18 mouse cellular contexts compared by ENCODE assay signal in the genomic region with DNA sequence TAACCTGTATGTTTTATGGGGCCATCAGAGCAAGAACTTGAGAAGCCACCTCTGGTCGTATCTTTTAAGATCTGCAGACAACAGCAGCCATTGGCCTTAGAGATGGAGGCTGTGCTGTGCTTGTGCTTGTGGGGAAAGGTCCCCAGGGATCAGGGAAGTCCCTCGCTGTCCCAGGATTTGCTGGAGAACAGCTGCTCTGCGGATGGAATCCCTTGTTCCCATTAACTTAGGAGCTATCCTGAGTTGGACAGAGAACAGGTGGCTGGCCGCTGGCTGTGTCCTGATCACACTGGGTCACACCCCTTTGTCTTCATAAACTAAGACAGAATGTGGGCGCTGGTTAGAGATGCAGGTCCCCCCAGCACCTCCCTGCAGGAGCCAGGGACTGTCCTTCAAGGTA.
A peak's percentile ranks its signal among the peaks of the same experiment; 100 is the strongest.
DNase-seq lines count a peak whose midpoint lies in the region; ATAC-seq lines count a peak whose summit lies in the region.
"Had no signal": no experiment of that assay in that cellular context is flagged by ENCODE, and none has a peak within 500 bp of the region (broad histone marks: within the 10 kb centered on the region; RNA-seq: fewer than 3 reads in every experiment).

No protein-coding gene starts in this region.

- no peak overlapping the region for H3K4me3 ChIP-seq in embryonic facial prominence, embryonic 14.5 days (ENCODE audit: low read depth, low read length)
- no peak overlapping the region for H3K4me3 ChIP-seq in embryonic facial prominence, embryonic 10.5 days
- no peak overlapping the region for H3K4me3 ChIP-seq in macrophage (ENCODE audit: inconsistent target)
- no peak overlapping the region for H3K4me3 ChIP-seq in heart, embryonic 11.5 days (ENCODE audit: low read depth, low read length)
- H3K4me3 ChIP-seq: embryonic facial prominence, embryonic 13.5 days; forebrain, embryonic 13.5 days; forebrain, embryonic 15.5 days had no signal

- no peak overlapping the region for H3K27ac ChIP-seq in embryonic facial prominence, embryonic 14.5 days (replicated peaks; ENCODE audit: low read depth, low read length)
- H3K27ac ChIP-seq in embryonic facial prominence, embryonic 10.5 days (replicated peaks): no peak overlapping the region
- peak overlapping the region; percentile 77 for H3K27ac ChIP-seq in macrophage
- H3K27ac ChIP-seq in heart, embryonic 11.5 days (ENCODE audit: low read depth, low read length): no peak overlapping the region
- H3K27ac ChIP-seq: embryonic facial prominence, embryonic 13.5 days; forebrain, embryonic 13.5 days; forebrain, embryonic 15.5 days had no signal

- DNase-seq in embryonic facial prominence, embryonic 14.5 days (ENCODE audit: low spot score): peak; percentile 55
- no peak for DNase-seq in embryonic facial prominence, embryonic 10.5 days (ENCODE audit: low spot score)
- no peak for DNase-seq in neural tube, embryonic 10.5 days (ENCODE audit: extremely low spot score, low spot score)
- DNase-seq: adrenal gland, adult 2 months; adrenal gland, postnatal 10 days; adrenal gland, postnatal 25 days; B cell, adult 2 months; cerebellum, adult 11-12 months; cerebellum, adult 2 months; cerebellum, adult 9-10 months; cerebellum, postnatal 10 days; cerebellum, postnatal 25 days; forebrain, postnatal 0 days had no signal

- 82% methylated on average over 5 of the region's 5 CpGs for WGBS in embryonic facial prominence, embryonic 14.5 days
- 80% methylated on average over 5 of the region's 5 CpGs for WGBS in embryonic facial prominence, embryonic 10.5 days
- 93% methylated on average over 5 of the region's 5 CpGs for WGBS in macrophage (ENCODE audit: missing documents)
- WGBS in heart, embryonic 11.5 days (ENCODE audit: insufficient replicate concordance): 72% methylated on average over 5 of the region's 5 CpGs

- H3K79me2 ChIP-seq in macrophage (ENCODE audit: inconsistent target): no peaks in the 10 kb centered on the region

- no peak overlapping the region for H3K9ac ChIP-seq in embryonic facial prominence, embryonic 14.5 days (ENCODE audit: low read depth, low read length)
- no peak overlapping the region for H3K9ac ChIP-seq in heart, embryonic 11.5 days (ENCODE audit: low read depth, low read length)
- H3K9ac ChIP-seq: embryonic facial prominence, embryonic 13.5 days; forebrain, embryonic 13.5 days; forebrain, embryonic 15.5 days; forebrain, postnatal 0 days had no signal

- no peaks in the 10 kb centered on the region for H3K36me3 ChIP-seq in embryonic facial prominence, embryonic 14.5 days (ENCODE audit: control insufficient read depth, insufficient read depth, low read length)
- no peaks in the 10 kb centered on the region for H3K36me3 ChIP-seq in embryonic facial prominence, embryonic 10.5 days (replicated peaks)
- no peaks in the 10 kb centered on the region for H3K36me3 ChIP-seq in macrophage (ENCODE audit: inconsistent target)
- H3K36me3 ChIP-seq in heart, embryonic 11.5 days (ENCODE audit: control insufficient read depth, insufficient read depth, low read length): no peaks in the 10 kb centered on the region
- H3K36me3 ChIP-seq: embryonic facial prominence, embryonic 13.5 days; forebrain, embryonic 15.5 days had no signal

- H3K4me2 ChIP-seq in embryonic facial prominence, embryonic 14.5 days (ENCODE audit: low read depth, low read length): no peak overlapping the region
- H3K4me2 ChIP-seq in heart, embryonic 11.5 days: no peak overlapping the region
- H3K4me2 ChIP-seq: embryonic facial prominence, embryonic 13.5 days; forebrain, embryonic 13.5 days; forebrain, embryonic 15.5 days had no signal

- no peaks in the 10 kb centered on the region for H3K27me3 ChIP-seq in embryonic facial prominence, embryonic 14.5 days (replicated peaks; ENCODE audit: control insufficient read depth, insufficient read depth, low read length)
- peaks cover 30% of the 10 kb centered on the region for H3K27me3 ChIP-seq in embryonic facial prominence, embryonic 10.5 days (replicated peaks; ENCODE audit: low read depth, poor library complexity, severe bottlenecking)
- H3K27me3 ChIP-seq in heart, embryonic 11.5 days (ENCODE audit: control insufficient read depth, insufficient read depth, low read length): no peaks in the 10 kb centered on the region
- H3K27me3 ChIP-seq: forebrain, embryonic 15.5 days had no signal

- no peaks in the 10 kb centered on the region for H3K9me3 ChIP-seq in embryonic facial prominence, embryonic 14.5 days (ENCODE audit: control insufficient read depth, low read length)
- H3K9me3 ChIP-seq in embryonic facial prominence, embryonic 10.5 days: no peaks in the 10 kb centered on the region
- H3K9me3 ChIP-seq in heart, embryonic 11.5 days (replicated peaks; ENCODE audit: control insufficient read depth, low read length): no peaks in the 10 kb centered on the region
- H3K9me3 ChIP-seq: embryonic facial prominence, embryonic 13.5 days; forebrain, embryonic 13.5 days; forebrain, embryonic 15.5 days had no signal

- no peak for ATAC-seq in embryonic facial prominence, embryonic 14.5 days (ENCODE audit: low read depth)
- no peak for ATAC-seq in heart, embryonic 11.5 days (replicated peaks; ENCODE audit: insufficient number of reproducible peaks, low FRiP score, low TSS enrichment)
- ATAC-seq: forebrain, embryonic 13.5 days; forebrain, embryonic 15.5 days; forebrain, postnatal 0 days had no signal

- H3K4me1 ChIP-seq in embryonic facial prominence, embryonic 14.5 days (ENCODE audit: control insufficient read depth, insufficient read depth, low read length): peaks cover 4% of the 10 kb centered on the region
- peaks cover 28% of the 10 kb centered on the region for H3K4me1 ChIP-seq in embryonic facial prominence, embryonic 10.5 days
- H3K4me1 ChIP-seq in heart, embryonic 11.5 days (ENCODE audit: control insufficient read depth, insufficient read depth, low read length): peaks cover 22% of the 10 kb centered on the region
